Mouse (Mus musculus): ENCODE measurements around the gene Efcab8. TPM values are rescaled to one million over a fixed set of nuclear protein-coding genes. Genes with fewer than 3 reads are reported as not detected.

The Efcab8 gene
- total RNA-seq (2012; rRNA removed) (0.04 and 0.13 TPM in 2 replicates), polyA plus RNA-seq (2012; ENCODE audit: insufficient read depth in 1 of 2, insufficient read length in 2 of 2, low read depth in 1 of 2, low replicate concordance in 2 of 2, missing spikeins in 1 of 2) (under 1 TPM in 1 of 2 experiments, not detected in 1; 0.19 TPM)

- peak within 1 kb of the TSS; percentile 68 for H3K27ac ChIP-seq (ENCODE audit: control insufficient read depth, low read depth, low read length)
- peaks cover 0 to 16% of the 10 kb centered on the region in 2 experiments; a peak in 2 of 4 replicates for H3K36me3 ChIP-seq (ENCODE audit: control insufficient read depth in 1 of 2, insufficient read depth in 2 of 2, low read length in 2 of 2)
- no peaks in the 10 kb centered on the region for H3K27me3 ChIP-seq (ENCODE audit: control insufficient read depth in 1 of 2, insufficient read depth in 2 of 2, low read length in 2 of 2)
- peak within 1 kb of the TSS; percentile 79 for H3K9ac ChIP-seq (ENCODE audit: control insufficient read depth, low read depth, low read length, poor library complexity, severe bottlenecking)
- no peak for TF ChIP-seq BHLHE40 (IDR thresholded peaks at IDR 0.05; ENCODE audit: borderline replicate concordance, low read depth, low read length)
- TF ChIP-seq ZKSCAN1 (IDR thresholded peaks at IDR 0.05; ENCODE audit: low read depth, low read length) = no peak
- TF ChIP-seq SIN3A (IDR thresholded peaks at IDR 0.05; ENCODE audit: low read length) = 0 out of 2 replicates have a peak, but pooled peaks have one; percentile 19
- TF ChIP-seq NELFE (IDR thresholded peaks at IDR 0.05; ENCODE audit: low read depth, low read length) = no peak
- no peak for TF ChIP-seq GABPA (IDR thresholded peaks at IDR 0.05; ENCODE audit: low read depth, low read length)
- TF ChIP-seq ZMIZ1 (IDR thresholded peaks at IDR 0.05; ENCODE audit: low read depth, low read length) = no peak
- TF ChIP-seq GATA1 (IDR thresholded peaks at IDR 0.05; ENCODE audit: low read depth, low read length) = 0 out of 2 replicates have a peak, but pooled peaks have one; percentile 5
- TF ChIP-seq TCF12 (IDR thresholded peaks at IDR 0.05; ENCODE audit: low read depth, low read length) = 0 out of 2 replicates have a peak, but pooled peaks have one; percentile 42
- no peak for TF ChIP-seq SMC3 (IDR thresholded peaks at IDR 0.05; ENCODE audit: low read depth, low read length)
- no peak for TF ChIP-seq USF2 (IDR thresholded peaks at IDR 0.05; ENCODE audit: borderline replicate concordance in 1 of 2, insufficient read depth in 1 of 2, low read depth in 1 of 2, low read length in 2 of 2)
- TF ChIP-seq CHD1 (IDR thresholded peaks at IDR 0.05; ENCODE audit: low read depth, low read length) = no peak
- peak; percentile 38; the same call in 1 of the 2 replicates for TF ChIP-seq TAL1 (IDR thresholded peaks at IDR 0.05; ENCODE audit: low read length)
- TF ChIP-seq MYC (IDR thresholded peaks at IDR 0.05; ENCODE audit: low read depth, low read length) = no peak
- no peak for TF ChIP-seq USF1 (IDR thresholded peaks at IDR 0.05; ENCODE audit: low read depth, low read length)
- TF ChIP-seq EP300 (IDR thresholded peaks at IDR 0.05; ENCODE audit: low read depth in 1 of 2, low read length in 2 of 2) = peak; percentile 44 to 52
- TF ChIP-seq MYB (IDR thresholded peaks at IDR 0.05; ENCODE audit: low read depth, low read length) = peak; percentile 35; the same call in 1 of the 2 replicates
- TF ChIP-seq MAZ (IDR thresholded peaks at IDR 0.05; ENCODE audit: low read depth, low read length) = 0 out of 2 replicates have a peak, but pooled peaks have one; percentile 15
- no peak for TF ChIP-seq CTCF (IDR thresholded peaks at IDR 0.05 in 2 of 3, conservative IDR thresholded peaks at IDR 0.05 in 1 of 3; ENCODE audit: control insufficient read depth in 1 of 3, insufficient read depth in 1 of 3, low read depth in 2 of 3, low read length in 3 of 3, poor library complexity in 1 of 3, severe bottlenecking in 1 of 3)
- TF ChIP-seq KAT2A (conservative IDR thresholded peaks at IDR 0.05; ENCODE audit: low read depth, low read length) = no peak
- no peak; the same call in 1 of the 2 replicates for TF ChIP-seq ETS1 (IDR thresholded peaks at IDR 0.05; ENCODE audit: low read depth, low read length)
- TF ChIP-seq ZNF384 (IDR thresholded peaks at IDR 0.05; ENCODE audit: low read depth, low read length) = no peak
- H3K9me3 ChIP-seq (replicated peaks; ENCODE audit: insufficient read depth, low read length) = no peaks in the 10 kb centered on the region
- peak; percentile 69 for DNase-seq (ENCODE audit: low read depth, low spot score)
- H3K4me1 ChIP-seq (ENCODE audit: control insufficient read depth in 1 of 2, insufficient read depth in 2 of 2, low read length in 2 of 2) = peaks cover 13 to 30% of the 10 kb centered on the region in 2 experiments
- H3K79me2 ChIP-seq (ENCODE audit: control insufficient read depth, insufficient read depth, low read length, poor library complexity) = no peaks in the 10 kb centered on the region; the same call in 1 of the 2 replicates
- peak within 1 kb of the TSS; percentile 60 to 66 for H3K4me3 ChIP-seq (ENCODE audit: control insufficient read depth in 1 of 2, insufficient read depth in 1 of 2, low read depth in 2 of 2, low read length in 2 of 2)
Observed at GRCm38 (mm10) chr2:153779394-153779981, at the start of gene Efcab8. TSS of gene Efcab8 (plus strand) at chr2:153779931.

Data from MEL (cell line).